Mouse (Mus musculus): ENCODE data around the gene Smpx. TPM values are rescaled to one million over a fixed set of nuclear protein-coding genes. Genes with fewer than 3 reads are reported as not detected.

Gene Smpx
- 2.4 and 3.6 TPM in 2 replicates for polyA plus RNA-seq (2015; fragmentation: Nextera tagmentation; extraction: Ambion mirVana)

GRCm38 (mm10) chrX:157698862-157699261 is at the start of gene Smpx:
Gene Smpx, plus strand, starts transcription at chrX:157698910.
- no peaks in the 10 kb centered on the region for H3K9me3 ChIP-seq
- 59% methylated on average over 8 of the region's 8 CpGs for WGBS
- H3K4me3 ChIP-seq = no peak within 1 kb of the TSS
- no peaks in the 10 kb centered on the region for H3K36me3 ChIP-seq
- H3K9ac ChIP-seq = no peak within 1 kb of the TSS
- H3K27ac ChIP-seq = no peak within 1 kb of the TSS
- H3K4me1 ChIP-seq = no peaks in the 10 kb centered on the region
- H3K27me3 ChIP-seq = peaks cover 9% of the 10 kb centered on the region
- no peak within 1 kb of the TSS for H3K4me2 ChIP-seq
- ATAC-seq (ENCODE audit: insufficient number of reproducible peaks, insufficient read depth, low FRiP score, low TSS enrichment, low read depth) = no peak

DNA sequence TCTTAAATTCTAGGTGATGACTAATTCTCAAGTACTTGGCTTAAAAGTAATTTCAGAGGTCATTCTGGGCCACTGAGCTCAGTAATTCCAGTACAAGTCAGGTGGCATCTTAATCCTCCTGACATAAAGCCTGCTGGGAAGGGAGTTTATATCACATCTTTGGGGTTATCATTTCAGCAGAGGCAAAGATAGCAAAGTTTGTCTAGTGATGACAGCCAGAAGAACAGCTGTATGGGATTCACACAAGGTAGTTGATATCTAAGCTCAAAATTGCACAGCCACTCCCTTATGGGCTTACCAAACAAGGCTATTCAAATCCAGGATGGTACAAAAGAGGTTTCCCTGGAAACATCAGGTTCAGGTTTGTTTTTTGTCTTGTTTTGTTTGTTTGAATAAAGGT is 43.7 kb upstream of the Smpx start:
- no peak overlapping the region for H3K9ac ChIP-seq
- H3K36me3 ChIP-seq = no peaks in the 10 kb centered on the region
- ATAC-seq (ENCODE audit: insufficient number of reproducible peaks, insufficient read depth, low FRiP score, low TSS enrichment, low read depth) = no peak
- H3K9me3 ChIP-seq = no peaks in the 10 kb centered on the region
- H3K4me3 ChIP-seq = no peak overlapping the region
- H3K4me2 ChIP-seq = no peak overlapping the region
- H3K27ac ChIP-seq = no peak overlapping the region
- H3K27me3 ChIP-seq = no peaks in the 10 kb centered on the region
- H3K4me1 ChIP-seq = no peaks in the 10 kb centered on the region

- Histone ChIP-seq H3K9me3 (no peaks in the 10 kb centered on the region), H3K4me2 (no peak overlapping the region), H3K36me3 (no peaks in the 10 kb centered on the region), H3K27ac (no peak overlapping the region), H3K27me3 (no peaks in the 10 kb centered on the region), H3K4me3 (no peak overlapping the region), H3K4me1 (no peaks in the 10 kb centered on the region), H3K9ac (no peak overlapping the region)
- no peak for ATAC-seq (ENCODE audit: insufficient number of reproducible peaks, insufficient read depth, low FRiP score, low TSS enrichment, low read depth)
Observed at GRCm38 (mm10) chrX:157657356-157657755, 41.4 kb upstream of the Smpx start.

DNA sequence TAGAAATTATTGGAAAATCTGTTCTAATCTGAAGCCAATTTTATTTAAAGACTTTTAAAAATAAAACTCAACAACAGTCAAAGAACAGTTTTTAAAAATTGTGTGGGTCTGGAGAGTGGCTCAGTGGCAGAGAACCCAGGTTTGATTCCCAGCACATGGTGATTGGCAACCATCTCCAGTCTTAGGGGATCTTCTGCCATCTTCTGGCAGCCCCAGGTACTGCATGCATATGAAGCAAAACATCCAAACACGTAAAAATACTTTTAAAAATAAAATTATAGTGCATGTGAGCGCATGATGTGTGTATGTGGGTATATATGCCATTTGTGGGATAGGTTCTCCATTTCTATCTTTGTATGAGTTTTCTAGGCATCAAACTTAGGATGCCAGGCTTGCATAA is 26.9 kb upstream of the Smpx start:
- H3K4me3 ChIP-seq = no peak overlapping the region
- no peaks in the 10 kb centered on the region for H3K4me1 ChIP-seq
- WGBS = 74% methylated on average over 2 of the region's 2 CpGs
- ATAC-seq (ENCODE audit: insufficient number of reproducible peaks, insufficient read depth, low FRiP score, low TSS enrichment, low read depth) = no peak
- H3K27me3 ChIP-seq = no peaks in the 10 kb centered on the region; the same call in 1 of the 2 replicates
- no peaks in the 10 kb centered on the region for H3K9me3 ChIP-seq
- no peak overlapping the region for H3K27ac ChIP-seq
- no peak overlapping the region for H3K9ac ChIP-seq
- no peak overlapping the region for H3K4me2 ChIP-seq
- no peaks in the 10 kb centered on the region for H3K36me3 ChIP-seq

- Histone ChIP-seq H3K4me2 (no peak overlapping the region), H3K9me3 (no peaks in the 10 kb centered on the region), H3K9ac (no peak overlapping the region), H3K4me3 (no peak overlapping the region), H3K27ac (no peak overlapping the region), H3K4me1 (no peaks in the 10 kb centered on the region), H3K27me3 (no peaks in the 10 kb centered on the region), H3K36me3 (no peaks in the 10 kb centered on the region)
- 70% methylated on average over 3 of the region's 3 CpGs for WGBS
- ATAC-seq (ENCODE audit: insufficient number of reproducible peaks, insufficient read depth, low FRiP score, low TSS enrichment, low read depth) = no peak
Observed at GRCm38 (mm10) chrX:157674667-157675350, 23.9 kb upstream of the Smpx start.

GRCm38 (mm10) chrX:157691186-157691585 is 7.5 kb upstream of the Smpx start:
- H3K36me3 ChIP-seq = no peaks in the 10 kb centered on the region
- WGBS = 64% methylated on average over 4 of the region's 4 CpGs

DNA sequence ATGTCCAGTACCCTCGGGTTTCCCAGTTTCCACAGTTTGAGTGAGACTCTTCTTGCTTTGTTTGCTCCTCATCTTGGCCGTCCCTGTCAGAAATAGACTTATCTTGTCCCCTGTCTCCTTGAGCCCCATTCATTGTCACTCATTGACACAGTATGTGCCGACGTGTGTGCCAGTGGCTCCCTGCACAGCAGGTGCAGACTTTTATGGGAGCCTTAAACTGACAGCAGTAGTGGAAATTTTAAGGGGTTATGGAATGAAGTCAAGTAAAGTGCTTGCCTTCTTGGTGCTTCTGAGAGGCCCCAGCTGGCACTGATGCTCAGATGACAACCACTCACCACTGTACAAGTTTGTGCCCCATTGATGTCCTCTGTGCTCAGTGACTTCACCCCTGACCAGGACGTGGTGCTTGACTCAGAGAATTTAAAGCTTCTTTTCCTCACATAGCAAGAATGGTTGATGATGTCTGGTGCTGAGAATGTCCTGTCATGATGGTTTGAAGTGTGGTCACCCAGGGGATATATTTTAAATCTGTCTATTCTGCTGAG is 1.0 kb upstream of the Smpx start:
- Histone ChIP-seq H3K4me1 (no peaks in the 10 kb centered on the region), H3K27ac (no peak overlapping the region), H3K27me3 (peaks cover 9% of the 10 kb centered on the region), H3K9ac (no peak overlapping the region), H3K4me2 (no peak overlapping the region), H3K36me3 (no peaks in the 10 kb centered on the region), H3K4me3 (no peak overlapping the region), H3K9me3 (no peaks in the 10 kb centered on the region)
- 74% methylated on average over 5 of the region's 5 CpGs for WGBS
- no peak for ATAC-seq (ENCODE audit: insufficient number of reproducible peaks, insufficient read depth, low FRiP score, low TSS enrichment, low read depth)

More at GRCm38 (mm10) chrX:157691186-157691585, 7.5 kb upstream of the Smpx start:
- Histone ChIP-seq H3K9me3 (no peaks in the 10 kb centered on the region), H3K4me3 (no peak overlapping the region), H3K27ac (no peak overlapping the region), H3K4me1 (no peaks in the 10 kb centered on the region), H3K9ac (no peak overlapping the region), H3K27me3 (peaks cover 5% of the 10 kb centered on the region; the same call in 1 of the 2 replicates), H3K4me2 (no peak overlapping the region)
- ATAC-seq (ENCODE audit: insufficient number of reproducible peaks, insufficient read depth, low FRiP score, low TSS enrichment, low read depth) = no peak

GRCm38 (mm10) chrX:157707236-157707635 is 8.5 kb downstream of the Smpx start:
- peaks cover 6% of the 10 kb centered on the region for H3K27me3 ChIP-seq
- no peaks in the 10 kb centered on the region for H3K4me1 ChIP-seq
- H3K36me3 ChIP-seq = no peaks in the 10 kb centered on the region
- no peak for ATAC-seq (ENCODE audit: insufficient number of reproducible peaks, insufficient read depth, low FRiP score, low TSS enrichment, low read depth)
- H3K4me3 ChIP-seq = no peak overlapping the region
- WGBS = 82% methylated on average over 2 of the region's 2 CpGs
- no peak overlapping the region for H3K27ac ChIP-seq
- no peak overlapping the region for H3K9ac ChIP-seq
- no peak overlapping the region for H3K4me2 ChIP-seq
- H3K9me3 ChIP-seq = no peaks in the 10 kb centered on the region

DNA sequence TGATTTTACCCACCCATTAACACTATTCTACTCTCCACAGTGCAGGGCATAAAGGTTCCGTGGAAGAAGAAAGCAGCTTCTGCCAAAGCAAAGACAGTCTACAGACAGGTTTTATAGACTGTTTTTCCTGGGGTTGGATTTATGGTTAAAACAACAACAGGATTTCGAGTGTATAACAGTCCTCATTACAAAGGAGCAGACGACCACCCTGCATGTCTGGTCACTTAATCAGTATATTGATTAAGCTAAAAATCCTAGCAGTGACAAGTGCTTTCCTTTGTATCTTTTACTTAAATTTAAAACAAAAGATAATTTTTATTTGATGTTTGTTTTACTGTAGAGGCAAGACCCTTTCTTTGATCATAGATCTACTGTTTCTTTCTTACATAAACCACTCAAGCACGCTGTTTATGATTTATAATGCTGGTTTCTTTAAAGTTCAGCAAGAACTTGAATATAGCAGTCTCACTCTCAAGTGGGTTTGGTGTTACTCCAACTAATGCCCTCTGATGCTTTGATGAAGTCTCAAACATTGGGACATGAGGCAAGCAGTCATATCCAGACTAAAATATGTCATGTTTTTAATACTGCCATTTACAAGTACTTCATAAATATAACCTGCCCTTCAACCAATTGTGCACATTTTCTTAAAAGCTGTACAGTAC is 10.0 kb downstream of the Smpx start:
- H3K4me1 ChIP-seq = no peaks in the 10 kb centered on the region

DNA sequence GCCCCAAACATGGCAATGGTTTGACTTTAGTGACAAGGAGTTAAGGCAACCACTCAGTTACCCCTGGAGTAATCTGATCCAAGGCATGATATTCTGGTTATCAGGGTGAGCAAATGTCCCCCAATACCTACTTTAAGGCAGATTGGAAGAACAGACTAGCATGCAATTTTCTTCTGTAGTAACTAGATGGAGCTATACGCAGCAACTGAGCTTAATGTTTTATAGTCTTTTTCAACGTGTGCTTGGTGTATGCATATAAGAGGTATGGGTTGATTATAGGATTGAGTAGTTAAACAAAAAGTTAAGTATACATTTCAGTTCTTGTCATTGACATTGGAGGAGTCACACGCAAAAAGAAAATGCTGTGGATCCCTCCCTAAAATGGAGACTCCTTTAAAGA is 21.2 kb downstream of the Smpx start:
- Histone ChIP-seq H3K4me1 (no peaks in the 10 kb centered on the region), H3K4me2 (no peak overlapping the region), H3K27me3 (peaks cover 11% of the 10 kb centered on the region), H3K9me3 (no peaks in the 10 kb centered on the region), H3K36me3 (no peaks in the 10 kb centered on the region), H3K4me3 (no peak overlapping the region), H3K9ac (no peak overlapping the region), H3K27ac (no peak overlapping the region)
- WGBS = 46% methylated on average over 3 of the region's 3 CpGs
- ATAC-seq (ENCODE audit: insufficient number of reproducible peaks, insufficient read depth, low FRiP score, low TSS enrichment, low read depth) = no peak

More for the DNA sequence above, 10.0 kb downstream of the Smpx start:
- H3K27ac ChIP-seq = no peak overlapping the region
- ATAC-seq (ENCODE audit: insufficient number of reproducible peaks, insufficient read depth, low FRiP score, low TSS enrichment, low read depth) = no peak
- peaks cover 4% of the 10 kb centered on the region; the same call in 1 of the 2 replicates for H3K27me3 ChIP-seq
- no peaks in the 10 kb centered on the region for H3K9me3 ChIP-seq
- no peak overlapping the region for H3K4me3 ChIP-seq
- H3K4me2 ChIP-seq = no peak overlapping the region
- H3K9ac ChIP-seq = no peak overlapping the region
- 65% methylated on average over 4 of the region's 4 CpGs for WGBS
- H3K36me3 ChIP-seq = no peaks in the 10 kb centered on the region

DNA sequence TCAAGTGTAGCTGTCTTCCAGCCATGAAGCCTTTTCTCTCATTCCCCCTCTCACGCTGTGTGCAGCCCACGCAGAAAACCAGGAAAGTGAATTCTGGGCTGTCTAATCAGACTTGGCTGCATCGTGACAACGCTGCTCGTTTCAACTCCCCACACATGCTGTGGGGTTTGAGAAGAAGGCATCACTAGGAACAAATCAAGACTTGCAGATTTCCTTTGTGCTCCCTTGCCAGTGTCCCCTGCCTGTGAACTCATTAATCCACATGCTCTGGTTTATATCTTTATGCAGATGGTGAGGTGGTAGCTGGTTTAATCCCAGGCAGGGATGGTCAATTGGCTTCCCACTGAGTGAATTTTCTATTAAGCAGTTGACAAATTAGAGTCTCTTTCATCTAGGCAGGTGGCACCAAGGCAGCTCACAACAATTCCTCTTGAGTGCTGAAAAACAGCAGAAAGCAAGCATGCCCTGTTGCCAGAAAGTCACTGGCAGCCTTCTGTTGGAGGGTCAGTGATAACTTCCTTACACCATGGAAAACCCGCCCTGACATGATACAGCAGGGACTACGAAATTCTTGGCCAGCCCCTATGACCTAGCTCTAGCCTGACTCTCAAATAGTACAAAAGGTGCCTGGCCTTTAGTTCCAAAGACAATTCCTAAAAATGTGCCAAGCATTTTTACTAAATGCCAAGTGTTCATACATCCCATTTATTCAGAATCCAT is 32.1 kb downstream of the Smpx start:
- Histone ChIP-seq H3K27me3 (peaks cover 25% of the 10 kb centered on the region), H3K9me3 (no peaks in the 10 kb centered on the region), H3K4me3 (no peak overlapping the region), H3K36me3 (no peaks in the 10 kb centered on the region), H3K27ac (no peak overlapping the region), H3K4me2 (no peak overlapping the region), H3K9ac (no peak overlapping the region), H3K4me1 (no peaks in the 10 kb centered on the region)
- WGBS = 53% methylated on average over 7 of the region's 7 CpGs
- no peak for ATAC-seq (ENCODE audit: insufficient number of reproducible peaks, insufficient read depth, low FRiP score, low TSS enrichment, low read depth)

All from embryonic facial prominence, embryonic 13.5 days (tissue).